Mouse (Mus musculus) megakaryocyte, embryonic 14.5 days (primary cell): ENCODE measurements at regions not wholly inside any gene's neighbourhood (a gene's known extent, or its start where the extent isn't known, plus 50 kb on each side); places are given as distances from the start of the nearest gene placed in this dataset.

ENCODE experiments used
- H3K27me3 ChIP-seq: replicated peaks from 2 replicates; pipeline ENCODE3; 2012; ENCODE audit warnings: inconsistent platforms
- H3K36me3 ChIP-seq: replicated peaks from 2 replicates; pipeline ENCODE3; 2012; ENCODE audit warnings: low read length, inconsistent platforms, mixed read lengths
- H3K4me1 ChIP-seq: 2 replicates; pipeline ENCODE4 v1.6.1; 2012; ENCODE audit warnings: inconsistent platforms
- H3K4me3 ChIP-seq: replicated peaks from 2 replicates; pipeline ENCODE3; 2012; ENCODE audit warnings: moderate library complexity, mild to moderate bottlenecking, inconsistent platforms
- H3K9me3 ChIP-seq: 2 replicates; pipeline ENCODE4 v1.6.1; 2012; ENCODE audit warnings: inconsistent platforms
- FLI1 ChIP-seq: IDR thresholded peaks from 2 replicates; pipeline ENCODE4 v1.6.1; 2012; ENCODE audit warnings: low read length, inconsistent platforms, mixed read lengths
- GATA1 ChIP-seq: IDR thresholded peaks from 3 replicates; pipeline ENCODE4 v1.6.1; 2012; ENCODE audit warnings: mixed read lengths, low read length, inconsistent platforms, borderline replicate concordance

DNA sequence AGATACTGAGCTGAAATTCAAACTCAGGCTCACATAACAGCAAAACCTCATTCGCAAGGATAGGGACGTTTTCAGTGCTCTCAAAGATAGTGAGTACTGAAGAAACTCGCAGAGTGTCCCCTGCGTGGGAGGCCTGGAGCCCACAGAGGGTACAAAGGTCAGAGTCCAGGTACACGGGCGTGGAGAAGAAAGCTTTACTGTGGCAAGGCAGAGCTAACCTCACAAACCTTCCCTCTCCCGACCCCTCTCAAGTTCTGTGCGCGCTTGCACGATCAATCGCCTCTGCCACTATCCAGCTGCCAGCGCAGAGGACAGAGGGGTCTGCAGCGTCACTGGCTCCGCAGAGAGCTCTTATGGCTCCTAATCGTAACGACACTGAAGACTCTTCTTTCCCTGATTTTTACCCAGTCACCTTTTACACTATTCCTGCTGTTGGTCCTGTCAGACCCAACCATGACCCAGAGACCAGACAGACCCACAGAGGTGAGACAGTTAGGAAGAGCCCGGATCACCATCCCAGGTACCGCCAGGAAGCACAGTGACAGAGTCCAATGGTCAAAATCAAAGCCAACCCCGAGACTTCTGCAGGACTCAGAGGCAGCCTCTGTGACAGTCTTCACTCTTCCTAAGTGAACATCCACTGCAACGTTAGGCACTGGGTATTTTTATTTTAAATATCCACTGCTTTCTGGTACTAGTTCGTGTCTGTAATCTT, 51.6 kb upstream of the Gadd45a start:
- Histone ChIP-seq H3K36me3 (no peaks in the 10 kb centered on the region), H3K27me3 (peaks cover 16% of the 10 kb centered on the region), H3K9me3 (peaks cover 5% of the 10 kb centered on the region; the same call in 1 of the 2 replicates), H3K4me3 (no peak overlapping the region), H3K4me1 (peaks cover 10% of the 10 kb centered on the region)
- TF ChIP-seq FLI1 (no peak), GATA1 (no peak)

GRCm38 (mm10) chr6:67087837-67088440, 50.7 kb upstream of the Gadd45a start:
- Histone ChIP-seq H3K9me3 (peaks cover 5% of the 10 kb centered on the region; the same call in 1 of the 2 replicates), H3K4me3 (no peak overlapping the region), H3K27me3 (peaks cover 14% of the 10 kb centered on the region), H3K36me3 (no peaks in the 10 kb centered on the region), H3K4me1 (peaks cover 10% of the 10 kb centered on the region)
- TF ChIP-seq GATA1 (no peak), FLI1 (no peak)

DNA sequence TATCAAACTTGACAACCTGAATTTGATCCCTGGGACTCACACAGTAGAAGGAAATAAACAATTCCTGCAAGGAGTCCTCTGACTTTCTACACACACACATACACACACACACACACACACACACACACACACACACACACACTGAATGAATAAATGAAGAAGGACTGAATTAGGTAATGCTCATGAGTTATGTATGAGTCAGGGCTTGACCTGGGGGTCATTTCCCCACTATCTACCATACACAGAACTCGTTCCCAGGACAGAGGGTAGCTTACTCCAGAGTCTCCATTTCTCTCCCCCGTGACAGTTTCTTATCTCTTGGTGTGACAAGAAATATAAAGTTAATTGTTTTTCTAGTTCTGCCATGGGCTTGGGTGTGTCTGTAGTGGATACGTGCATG, 50.1 kb upstream of the Gadd45a start:
- Histone ChIP-seq H3K36me3 (no peaks in the 10 kb centered on the region), H3K9me3 (peaks cover 5% of the 10 kb centered on the region; the same call in 1 of the 2 replicates), H3K4me1 (peaks cover 10% of the 10 kb centered on the region), H3K4me3 (no peak overlapping the region), H3K27me3 (peaks cover 12% of the 10 kb centered on the region)
- TF ChIP-seq FLI1 (no peak), GATA1 (no peak)
